Mouse (Mus musculus) intestine, embryonic 14.5 days (tissue): ENCODE data around the gene Prg3. TPM values are rescaled to one million over a fixed set of nuclear protein-coding genes. Genes with fewer than 3 reads are reported as not detected.

ENCODE experiments used
- ATAC-seq: fragments of 200-750 bp; cut with Nextera tagmentation; replicated peaks from 2 replicates; pipeline ENCODE4 v1.8.0; 2017; ENCODE audit warnings: low read depth, moderate number of reproducible peaks, moderate TSS enrichment, moderate library complexity; ENCODE audit not compliant: low FRiP score, low TSS enrichment
- DNase-seq: peaks from one replicate; pipeline ENCODE4 v3.0.0-alpha.2; 2018; ENCODE audit warnings: low spot score
- H3K27ac ChIP-seq: fragments of 300-500 bp; sonication (generic); 2 replicates; pipeline ENCODE4 v1.5.1; 2014; ENCODE audit warnings: low read depth, mild to moderate bottlenecking, control low read depth
- H3K27me3 ChIP-seq: fragments of 300-500 bp; sonication (generic); replicated peaks from 2 replicates; pipeline ENCODE4 v1.6.1; 2014; ENCODE audit warnings: low read length, control low read depth; ENCODE audit not compliant: control insufficient read depth, insufficient read depth
- H3K36me3 ChIP-seq: fragments of 300-500 bp; sonication (generic); 2 replicates; pipeline ENCODE4 v1.6.1; 2014; ENCODE audit warnings: low read length, control low read depth; ENCODE audit not compliant: control insufficient read depth, insufficient read depth
- H3K4me1 ChIP-seq: fragments of 300-500 bp; sonication (generic); replicated peaks from 2 replicates; pipeline ENCODE4 v1.6.1; 2014; ENCODE audit warnings: low read length, control low read depth, mixed read lengths; ENCODE audit not compliant: control insufficient read depth, insufficient read depth
- H3K4me2 ChIP-seq: fragments of 300-500 bp; sonication (generic); 2 replicates; pipeline ENCODE4 v1.6.1; 2014; ENCODE audit warnings: low read length
- H3K4me3 ChIP-seq: fragments of 300-500 bp; sonication (generic); 2 replicates; pipeline ENCODE4 v1.5.1; 2014; ENCODE audit warnings: low read depth, low read length, control low read depth, mixed read lengths
- H3K9ac ChIP-seq: fragments of 300-500 bp; sonication (generic); 2 replicates; pipeline ENCODE4 v1.6.1; 2014; ENCODE audit warnings: mild to moderate bottlenecking, low read length
- H3K9me3 ChIP-seq: fragments of 300-500 bp; sonication (generic); 2 replicates; pipeline ENCODE4 v1.6.1; 2016; ENCODE audit warnings: low read length, control low read depth; ENCODE audit not compliant: control insufficient read depth
- WGBS: fragments of 180-500 bp; shearing (Covaris S2); extraction: QIAGEN DNeasy Blood & Tissue Kit; methylation state at CpG from one replicate; pipeline ENCODE4 v1.1.7; 2014; 5-methylcytosine and 5-hydroxymethylcytosine counted together
- polyA plus RNA-seq: library from polyadenylated mRNA; unstranded; fragments of >200 nt; fragmentation: Nextera tagmentation; extraction: Ambion mirVana; gene quantifications from 2 replicates; pipeline ENCODE4 v1.2.1, GENCODE M21; 2014

Prg3 gene
- polyA plus RNA-seq, 1 experiment from 2014 or later: not detected

DNA sequence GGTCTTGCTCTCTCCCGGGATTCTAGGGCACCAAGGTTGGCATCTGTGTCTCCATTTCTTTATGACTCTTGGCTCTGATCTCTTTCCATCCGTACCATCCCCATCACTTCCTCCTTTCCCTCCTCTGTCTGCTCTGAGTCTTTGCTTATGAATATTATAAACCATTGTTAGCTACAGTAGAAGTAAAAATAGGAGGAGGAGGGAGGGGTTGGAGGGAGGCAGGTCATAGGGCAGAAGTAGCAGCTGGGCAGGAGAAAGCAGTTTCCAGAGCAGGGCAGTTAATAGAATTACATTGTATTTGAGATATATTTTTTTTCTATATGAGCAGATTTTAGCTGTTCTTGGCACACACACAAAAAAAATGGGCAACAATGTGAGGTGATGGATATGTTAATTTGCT, 39.3 kb upstream of the Prg3 start:
- Histone ChIP-seq H3K36me3 (peaks cover 86% of the 10 kb centered on the region), H3K27me3 (no peaks in the 10 kb centered on the region), H3K9ac (no peak overlapping the region), H3K4me3 (no peak overlapping the region), H3K9me3 (no peaks in the 10 kb centered on the region), H3K27ac (no peak overlapping the region), H3K4me2 (no peak overlapping the region), H3K4me1 (no peaks in the 10 kb centered on the region)
- 79% methylated on average over 2 of the region's 2 CpGs for WGBS
- DNase-seq: no peak
- ATAC-seq: no peak

DNA sequence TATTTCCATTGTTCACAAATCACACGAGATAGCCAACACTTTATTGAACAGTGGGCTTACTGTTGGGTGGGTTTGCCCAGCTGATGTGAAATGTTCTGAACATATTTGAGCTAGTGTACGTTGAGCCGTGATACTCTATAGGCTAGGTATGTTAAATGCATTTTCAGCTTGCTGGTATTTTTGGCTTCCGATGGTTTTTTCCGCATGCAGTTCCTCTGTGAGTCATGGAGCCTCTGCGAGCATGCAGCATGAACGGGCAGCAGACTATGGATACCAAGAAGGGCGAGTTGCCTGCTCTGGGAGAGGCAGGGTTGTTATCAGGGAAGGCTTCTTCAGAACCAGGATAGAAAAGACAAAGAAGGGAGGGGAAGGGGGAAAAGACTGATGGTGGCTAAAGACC, 37.0 kb upstream of the Prg3 start:
- 95% methylated on average over 8 of the region's 8 CpGs for WGBS
- no peak overlapping the region for H3K27ac ChIP-seq
- H3K4me3 ChIP-seq: no peak overlapping the region
- H3K4me2 ChIP-seq: no peak overlapping the region
- no peaks in the 10 kb centered on the region for H3K4me1 ChIP-seq
- H3K27me3 ChIP-seq: no peaks in the 10 kb centered on the region
- H3K36me3 ChIP-seq: peaks cover 85% of the 10 kb centered on the region
- DNase-seq (peak; percentile 40), ATAC-seq (no peak)
- no peaks in the 10 kb centered on the region for H3K9me3 ChIP-seq
- H3K9ac ChIP-seq: no peak overlapping the region

DNA sequence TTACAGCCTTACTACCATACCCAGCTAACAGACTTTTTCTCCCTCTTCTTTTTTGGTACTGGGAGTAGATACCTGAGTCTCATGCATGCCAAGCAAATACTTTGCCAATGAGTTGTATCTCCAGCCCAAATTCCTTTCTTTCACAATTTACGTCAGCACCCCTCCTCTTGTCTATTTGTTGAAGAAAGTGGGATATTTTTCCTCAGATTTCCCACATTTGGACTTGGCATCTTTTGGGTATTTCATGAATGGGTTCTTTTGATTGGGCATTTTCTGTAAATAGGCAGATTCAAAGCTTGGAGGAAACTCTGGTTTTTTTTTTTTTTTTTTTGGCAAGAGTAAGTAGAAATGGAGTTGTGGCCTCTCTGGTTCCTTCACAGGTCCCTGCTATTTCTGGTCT, 35.8 kb upstream of the Prg3 start:
- DNase-seq: peak; percentile 10
- Histone ChIP-seq H3K9me3 (no peaks in the 10 kb centered on the region), H3K27ac (no peak overlapping the region), H3K4me2 (no peak overlapping the region), H3K9ac (no peak overlapping the region), H3K27me3 (no peaks in the 10 kb centered on the region), H3K4me3 (no peak overlapping the region), H3K36me3 (peaks cover 86% of the 10 kb centered on the region), H3K4me1 (no peaks in the 10 kb centered on the region)
- no peak for ATAC-seq
- WGBS: 91% methylated on average over 1 of the region's 1 CpGs

DNA sequence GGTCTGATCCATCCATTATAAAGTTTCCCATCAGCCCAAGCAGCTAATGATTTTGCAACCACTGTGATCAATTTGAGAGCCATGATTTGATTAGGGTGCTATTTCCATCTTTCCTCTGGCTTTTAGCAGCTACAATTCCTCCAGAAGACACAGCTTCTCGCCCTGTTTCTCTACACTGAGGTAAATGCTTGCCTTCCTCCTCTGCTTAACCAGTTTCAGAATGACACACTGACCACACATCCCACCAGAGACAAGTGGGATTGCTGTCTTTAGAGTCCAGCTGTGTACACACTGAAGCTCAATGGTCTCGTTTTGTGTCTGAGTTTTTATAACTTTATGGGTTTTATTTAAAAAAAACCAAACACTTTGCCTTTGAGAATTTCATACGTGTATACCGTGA, 35.3 kb upstream of the Prg3 start:
- WGBS: 75% methylated on average over 4 of the region's 4 CpGs
- no peaks in the 10 kb centered on the region for H3K9me3 ChIP-seq
- no peak overlapping the region for H3K4me2 ChIP-seq
- no peak overlapping the region for H3K9ac ChIP-seq
- no peaks in the 10 kb centered on the region for H3K4me1 ChIP-seq
- ATAC-seq: no peak
- H3K4me3 ChIP-seq: no peak overlapping the region
- peak; percentile 44 for DNase-seq
- H3K27me3 ChIP-seq: no peaks in the 10 kb centered on the region
- H3K36me3 ChIP-seq: peaks cover 85% of the 10 kb centered on the region
- H3K27ac ChIP-seq: no peak overlapping the region

- DNase-seq (peak; percentile 31), ATAC-seq (no peak)
- no peaks in the 10 kb centered on the region for H3K9me3 ChIP-seq
- no peaks in the 10 kb centered on the region for H3K27me3 ChIP-seq
- no peak overlapping the region for H3K4me2 ChIP-seq
- WGBS: 89% methylated on average over 9 of the region's 9 CpGs
- H3K4me3 ChIP-seq: no peak overlapping the region
- no peak overlapping the region for H3K27ac ChIP-seq
- H3K9ac ChIP-seq: no peak overlapping the region
- no peaks in the 10 kb centered on the region for H3K4me1 ChIP-seq
- peaks cover 69% of the 10 kb centered on the region for H3K36me3 ChIP-seq
Observed at GRCm38 (mm10) chr2:84955435-84955834, 32.6 kb upstream of the Prg3 start.

DNA sequence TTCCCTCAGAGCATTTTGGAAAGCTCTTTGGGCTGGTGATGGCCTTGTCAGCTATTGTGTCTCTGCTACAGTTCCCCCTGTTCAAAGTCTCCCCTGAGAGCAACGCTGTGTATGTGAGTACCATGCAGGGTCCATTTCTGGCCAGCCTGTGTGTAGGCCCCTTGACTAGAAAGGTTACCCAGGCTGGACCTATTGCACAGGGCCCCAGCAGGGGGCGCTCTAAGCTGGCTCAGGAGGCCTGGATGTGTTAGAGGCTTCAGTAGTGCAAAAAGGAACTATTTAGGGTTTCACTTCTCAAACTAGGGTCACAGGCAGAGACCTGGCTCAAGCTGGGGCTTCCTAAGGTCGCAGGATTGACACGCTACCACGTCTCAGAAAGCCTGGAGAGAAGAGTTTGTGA, 31.7 kb upstream of the Prg3 start:
- 59% methylated on average over 5 of the region's 5 CpGs for WGBS
- H3K9ac ChIP-seq: no peak overlapping the region
- H3K4me2 ChIP-seq: no peak overlapping the region
- H3K27me3 ChIP-seq: no peaks in the 10 kb centered on the region
- H3K4me3 ChIP-seq: no peak overlapping the region
- peak; percentile 74 for ATAC-seq
- peak; percentile 67 for DNase-seq
- no peaks in the 10 kb centered on the region for H3K4me1 ChIP-seq
- peaks cover 61% of the 10 kb centered on the region for H3K36me3 ChIP-seq
- H3K9me3 ChIP-seq: no peaks in the 10 kb centered on the region
- H3K27ac ChIP-seq: no peak overlapping the region

DNA sequence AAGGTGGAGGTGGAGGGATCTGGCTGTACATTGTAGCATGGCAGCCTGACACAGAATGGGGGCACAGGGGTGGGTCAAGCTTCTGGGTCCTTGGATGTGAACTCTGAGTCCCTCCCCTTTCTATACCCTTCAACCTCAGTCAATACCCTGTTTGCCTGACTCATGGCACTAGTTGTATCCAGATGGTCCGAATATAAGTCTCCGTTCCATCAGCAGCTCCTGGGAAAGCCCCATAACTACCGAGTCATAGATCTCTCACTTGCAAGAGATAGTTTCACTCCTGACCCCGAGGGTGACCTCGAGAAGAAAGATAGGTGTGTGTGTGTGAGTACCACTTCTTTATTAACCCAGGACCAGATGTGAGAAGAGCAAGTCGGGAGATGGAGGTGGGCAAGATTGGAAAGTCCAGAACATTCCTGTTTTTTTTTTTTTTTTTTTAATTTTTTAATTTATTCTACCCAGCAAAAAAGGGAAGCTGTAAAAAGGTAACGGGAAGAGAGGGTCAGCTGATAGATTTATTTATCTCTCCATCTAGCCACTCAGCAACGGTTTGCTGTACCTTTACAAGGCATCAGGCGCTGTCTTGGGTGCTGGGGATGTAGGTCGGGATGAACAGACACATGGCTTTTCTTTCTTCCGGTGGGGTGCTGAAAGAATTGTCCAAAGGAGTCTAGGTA, 29.3 kb upstream of the Prg3 start:
- Histone ChIP-seq H3K4me2 (no peak overlapping the region), H3K27me3 (no peaks in the 10 kb centered on the region), H3K36me3 (peaks cover 43% of the 10 kb centered on the region), H3K9ac (no peak overlapping the region), H3K4me1 (no peaks in the 10 kb centered on the region), H3K27ac (no peak overlapping the region), H3K4me3 (no peak overlapping the region), H3K9me3 (no peaks in the 10 kb centered on the region)
- 89% methylated on average over 11 of the region's 11 CpGs for WGBS
- DNase-seq: peak; percentile 38
- no peak for ATAC-seq

DNA sequence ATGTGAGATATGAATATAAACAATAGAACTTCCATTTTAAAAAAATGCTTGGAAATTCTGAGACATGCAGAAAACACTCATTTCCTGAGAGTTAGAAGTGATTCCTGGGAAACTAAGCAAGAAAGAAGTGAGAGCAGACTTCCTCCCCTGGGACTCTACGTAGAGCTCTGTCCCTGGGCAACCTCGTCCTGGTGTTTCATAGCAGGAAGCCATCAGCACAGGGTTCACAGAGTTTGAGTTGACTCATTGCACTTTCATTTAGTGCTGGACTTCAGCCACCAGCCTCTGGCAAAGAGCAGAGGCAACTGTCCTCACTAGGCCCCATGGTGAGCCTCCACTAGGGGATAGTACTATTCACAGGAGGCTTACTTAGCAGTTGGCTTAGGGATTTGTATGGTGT, 26.7 kb upstream of the Prg3 start:
- whole genome bisulfite sequencing: 69% methylated on average over 2 of the region's 2 CpGs
- no peaks in the 10 kb centered on the region for H3K9me3 ChIP-seq
- H3K4me3 ChIP-seq: no peak overlapping the region
- ATAC-seq (no peak), DNase-seq (peak; percentile 38)
- no peaks in the 10 kb centered on the region for H3K27me3 ChIP-seq
- H3K4me2 ChIP-seq: no peak overlapping the region
- H3K9ac ChIP-seq: no peak overlapping the region
- H3K36me3 ChIP-seq: peaks cover 23% of the 10 kb centered on the region
- no peaks in the 10 kb centered on the region for H3K4me1 ChIP-seq
- H3K27ac ChIP-seq: no peak overlapping the region

DNA sequence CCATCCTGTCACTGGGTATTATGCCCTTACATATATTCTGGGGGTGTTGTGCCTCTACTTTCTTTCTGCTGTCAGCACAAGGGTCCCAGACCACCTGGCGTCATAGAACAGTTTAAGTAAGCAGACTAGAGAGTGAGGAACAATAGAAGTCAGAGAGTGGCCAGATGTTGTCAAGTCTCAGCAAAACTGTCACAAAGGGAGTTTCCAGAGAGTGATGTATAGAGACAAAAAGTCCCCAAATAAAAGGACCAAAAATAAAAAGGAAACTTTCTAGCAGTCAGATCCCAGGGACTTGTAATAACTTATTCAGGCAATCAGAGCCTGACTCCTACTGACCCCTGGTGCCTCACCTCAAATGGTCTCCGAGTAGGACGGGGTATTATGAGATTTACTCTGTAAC, 26.1 kb upstream of the Prg3 start:
- no peaks in the 10 kb centered on the region for H3K4me1 ChIP-seq
- no peak for ATAC-seq
- no peak overlapping the region for H3K27ac ChIP-seq
- H3K4me3 ChIP-seq: no peak overlapping the region
- peaks cover 17% of the 10 kb centered on the region for H3K36me3 ChIP-seq
- H3K4me2 ChIP-seq: no peak overlapping the region
- H3K9me3 ChIP-seq: no peaks in the 10 kb centered on the region
- no peak overlapping the region for H3K9ac ChIP-seq
- peak; percentile 10 for DNase-seq
- 76% methylated on average over 3 of the region's 3 CpGs for WGBS
- no peaks in the 10 kb centered on the region for H3K27me3 ChIP-seq
